Mouse (Mus musculus) embryonic fibroblast, embryonic 13.5 days (primary cell): ENCODE data around the gene Tekt1.

Experiments
- CTCF ChIP-seq: IDR thresholded peaks from 2 replicates; pipeline ENCODE4 v1.5.1; 2011; ENCODE audit warnings: mild to moderate bottlenecking, control low read depth, low read length, moderate library complexity, borderline replicate concordance; ENCODE audit not compliant: insufficient read depth
- POLR2A ChIP-seq: IDR thresholded peaks from 2 replicates; pipeline ENCODE4 v1.6.1; 2011; ENCODE audit warnings: low read depth, mild to moderate bottlenecking, control low read depth, low read length, moderate library complexity

- TF ChIP-seq POLR2A (no peak), CTCF (no peak)
Observed at GRCm38 (mm10) chr11:72349016-72349415, 13.2 kb downstream of the Tekt1 start.
